Mouse (Mus musculus) heart, postnatal 0 days (tissue): ENCODE results near the gene Nfic. TPM values are rescaled to one million over a fixed set of nuclear protein-coding genes. Genes with fewer than 3 reads are reported as not detected.

Source experiments
- ATAC-seq: fragments of 200-750 bp; cut with Nextera tagmentation; 2 replicates; pipeline ENCODE4 v1.8.0; 2017; ENCODE audit warnings: low read depth, moderate number of reproducible peaks, moderate library complexity; ENCODE audit not compliant: insufficient read depth
- DNase-seq: peaks from one replicate; pipeline ENCODE4 v3.0.0-alpha.2; 2016; ENCODE audit warnings: low spot score
- H3K27ac ChIP-seq: fragments of 300-500 bp; sonication (generic); 2 replicates; pipeline ENCODE4 v1.5.1; 2014; ENCODE audit warnings: low read depth, mild to moderate bottlenecking
- H3K27me3 ChIP-seq: fragments of 300-500 bp; sonication (generic); 2 replicates; pipeline ENCODE4 v1.6.1; 2014; ENCODE audit warnings: low read length, mixed read lengths; ENCODE audit not compliant: control insufficient read depth, insufficient read depth
- H3K36me3 ChIP-seq: fragments of 300-500 bp; sonication (generic); replicated peaks from 2 replicates; pipeline ENCODE4 v1.6.1; 2014; ENCODE audit warnings: low read length, mixed read lengths; ENCODE audit not compliant: control insufficient read depth, insufficient read depth
- H3K4me1 ChIP-seq: fragments of 300-500 bp; sonication (generic); 2 replicates; pipeline ENCODE4 v1.6.1; 2014; ENCODE audit warnings: antibody characterized with exemption; ENCODE audit not compliant: control insufficient read depth, insufficient read depth
- H3K4me2 ChIP-seq: fragments of 300-500 bp; sonication (generic); 2 replicates; pipeline ENCODE4 v1.6.1; 2014; ENCODE audit warnings: low read depth, mild to moderate bottlenecking, low read length, moderate library complexity
- H3K4me3 ChIP-seq: fragments of 300-500 bp; sonication (generic); 2 replicates; pipeline ENCODE4 v1.5.1; 2014; ENCODE audit warnings: low read depth, low read length
- H3K9ac ChIP-seq: fragments of 300-500 bp; sonication (generic); replicated peaks from 2 replicates; pipeline ENCODE4 v1.6.1; 2014; ENCODE audit warnings: low read depth, low read length, mixed read lengths
- H3K9me3 ChIP-seq: fragments of 300-500 bp; sonication (generic); replicated peaks from 2 replicates; pipeline ENCODE4 v1.6.1; 2016; ENCODE audit warnings: low read length; ENCODE audit not compliant: control insufficient read depth
- CTCF ChIP-seq: IDR thresholded peaks from 2 replicates; pipeline ENCODE4 v1.5.1; 2016; ENCODE audit warnings: antibody characterized with exemption, control low read depth, low read depth
- EP300 ChIP-seq: IDR thresholded peaks from 2 replicates; pipeline ENCODE4 v1.6.1; 2016; ENCODE audit warnings: antibody characterized with exemption, low read depth
- WGBS: fragments of 180-500 bp; shearing (Covaris S2); extraction: QIAGEN DNeasy Blood & Tissue Kit; methylation state at CpG from one replicate; pipeline ENCODE4 v1.1.7; 2014; 5-methylcytosine and 5-hydroxymethylcytosine counted together
- polyA plus RNA-seq: library from polyadenylated mRNA; unstranded; fragments of >200 nt; fragmentation: Nextera tagmentation; extraction: Ambion mirVana; gene quantifications from 2 replicates; pipeline ENCODE4 v1.2.1, GENCODE M21; 2015
- total RNA-seq: library from RNA; depleted of rRNA; stranded (reverse); fragments of >200 nt; gene quantifications from 2 replicates; pipeline ENCODE4 v1.2.3, GENCODE M21; 2014; ENCODE audit warnings: low replicate concordance

Gene Nfic
- total and polyA plus RNA-seq, 2 experiments from 2014 or later = 47.6 to 73.7 TPM

DNA sequence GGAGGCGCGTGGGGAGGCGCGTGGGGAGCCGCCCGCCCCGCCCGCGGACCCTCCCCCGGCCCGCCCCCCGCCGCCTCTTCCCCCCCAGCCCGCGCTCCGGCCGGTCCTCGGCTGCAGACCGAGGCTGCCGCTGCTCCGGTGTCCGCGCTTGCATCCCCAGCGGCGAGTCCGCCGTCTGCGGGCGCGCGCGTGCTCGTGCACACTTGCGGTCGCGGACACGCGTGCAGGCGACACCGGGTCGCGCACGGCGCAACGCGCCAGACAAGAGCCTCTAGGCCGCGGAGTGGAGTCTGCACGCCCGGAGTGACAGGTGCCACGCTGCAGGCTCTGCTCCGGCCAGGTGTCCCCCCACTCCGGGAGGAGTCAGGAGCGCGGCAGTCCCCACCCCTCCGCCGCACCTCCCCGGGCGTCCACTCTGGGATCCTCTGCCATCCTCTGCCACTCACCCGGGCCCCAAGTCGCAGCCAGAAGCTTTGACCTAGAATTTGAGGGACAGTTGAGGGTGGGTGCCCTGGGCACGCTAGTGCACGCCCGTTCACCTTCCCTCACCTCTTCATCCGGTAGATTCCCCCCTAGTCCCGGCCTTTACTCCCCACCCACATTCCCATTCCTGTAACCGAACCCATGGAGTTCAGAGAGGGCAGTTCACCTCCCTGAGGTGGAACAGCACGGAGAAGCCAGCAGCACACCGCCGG lies 24.5 kb downstream of the Nfic start:
- ATAC-seq (peak; percentile 1; the same call in 1 of the 2 replicates), DNase-seq (no peak)
- Histone ChIP-seq H3K9me3 (no peaks in the 10 kb centered on the region), H3K4me1 (peaks cover 18% of the 10 kb centered on the region), H3K4me3 (peak overlapping the region; percentile 88), H3K9ac (peak overlapping the region; percentile 88), H3K36me3 (no peaks in the 10 kb centered on the region), H3K4me2 (peak overlapping the region; percentile 67), H3K27me3 (no peaks in the 10 kb centered on the region), H3K27ac (peak overlapping the region; percentile 99)
- WGBS = 3% methylated on average over 36 of the region's 70 CpGs
- TF ChIP-seq EP300 (no peak), CTCF (no peak)

DNA sequence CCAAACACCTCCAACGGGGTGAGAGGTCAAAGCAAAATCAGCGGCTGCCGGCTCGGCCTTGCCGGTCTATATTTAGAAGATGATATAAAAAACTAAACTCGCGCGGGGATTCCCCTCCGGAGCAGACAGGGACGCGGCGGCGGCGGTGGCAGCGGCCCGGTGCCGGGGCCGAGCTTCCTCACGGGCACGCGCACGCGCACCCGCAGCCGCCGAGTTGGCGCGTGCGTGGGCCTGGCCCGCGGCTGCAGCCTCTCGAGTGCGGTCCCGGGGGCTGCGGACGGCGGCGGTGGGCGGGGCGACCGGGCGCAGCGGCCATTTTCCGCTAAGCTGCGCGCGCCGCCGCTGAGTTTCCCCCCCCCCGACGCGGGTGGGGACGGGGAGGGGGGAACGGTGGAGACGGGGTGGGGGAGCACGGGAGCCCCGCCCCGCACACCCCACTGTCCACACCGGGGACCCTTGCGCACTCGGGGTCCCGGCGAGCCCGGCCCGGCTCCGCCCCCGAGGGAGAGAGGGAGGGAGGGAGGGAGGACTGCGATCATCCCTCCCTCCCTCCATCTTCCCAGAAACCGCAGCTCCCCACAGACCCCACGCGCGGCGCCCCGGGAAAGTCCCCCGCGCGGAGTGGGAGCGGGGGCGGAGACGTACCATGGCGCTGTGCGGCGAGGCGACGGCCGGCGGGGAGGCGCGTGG lies 25.1 kb downstream of the Nfic start:
- peak overlapping the region; percentile 99 for H3K27ac ChIP-seq
- H3K9ac ChIP-seq = peak overlapping the region; percentile 88
- H3K4me3 ChIP-seq = peak overlapping the region; percentile 88
- peak; percentile 55 for ATAC-seq
- under 1% methylated on average over 57 of the region's 89 CpGs for WGBS
- TF ChIP-seq CTCF = no peak
- no peak for TF ChIP-seq EP300
- H3K27me3 ChIP-seq = no peaks in the 10 kb centered on the region
- H3K4me1 ChIP-seq = peaks cover 25% of the 10 kb centered on the region
- no peaks in the 10 kb centered on the region for H3K36me3 ChIP-seq
- DNase-seq = peak; percentile 89
- peak overlapping the region; percentile 67 for H3K4me2 ChIP-seq
- no peaks in the 10 kb centered on the region for H3K9me3 ChIP-seq

DNA sequence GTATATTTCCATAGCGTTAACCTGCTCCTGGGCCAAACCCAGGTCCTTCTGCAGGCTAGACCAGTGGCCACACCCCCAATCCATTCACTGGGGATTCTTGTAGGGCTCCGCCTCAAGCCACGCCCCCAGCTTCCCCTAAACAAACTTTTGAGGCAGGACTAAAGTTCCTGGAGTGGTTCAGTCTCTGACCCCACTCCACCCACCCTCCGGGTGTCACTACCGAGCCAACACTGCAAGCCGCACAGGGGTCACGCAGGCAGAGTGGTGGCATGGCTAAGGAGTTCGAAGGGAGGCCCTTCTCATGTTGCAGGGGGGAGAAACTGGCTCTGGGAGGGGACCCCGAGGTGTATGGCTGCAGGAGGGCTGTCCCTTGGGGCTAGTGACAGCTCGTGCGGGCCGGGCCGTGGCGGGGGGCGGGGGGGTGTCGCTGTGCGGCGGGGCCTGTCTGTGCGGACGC lies 25.8 kb downstream of the Nfic start:
- peak overlapping the region; percentile 88 for H3K4me3 ChIP-seq
- 0% methylated on average over 20 of the region's 20 CpGs for WGBS
- no peaks in the 10 kb centered on the region for H3K36me3 ChIP-seq
- peak overlapping the region; percentile 67 for H3K4me2 ChIP-seq
- TF ChIP-seq CTCF (no peak), EP300 (no peak)
- peak; percentile 27 for ATAC-seq
- H3K9me3 ChIP-seq = no peaks in the 10 kb centered on the region
- peak overlapping the region; percentile 99 for H3K27ac ChIP-seq
- H3K4me1 ChIP-seq = peaks cover 31% of the 10 kb centered on the region
- DNase-seq = peak; percentile 87
- H3K27me3 ChIP-seq = no peaks in the 10 kb centered on the region
- H3K9ac ChIP-seq = peak overlapping the region; percentile 88

DNA sequence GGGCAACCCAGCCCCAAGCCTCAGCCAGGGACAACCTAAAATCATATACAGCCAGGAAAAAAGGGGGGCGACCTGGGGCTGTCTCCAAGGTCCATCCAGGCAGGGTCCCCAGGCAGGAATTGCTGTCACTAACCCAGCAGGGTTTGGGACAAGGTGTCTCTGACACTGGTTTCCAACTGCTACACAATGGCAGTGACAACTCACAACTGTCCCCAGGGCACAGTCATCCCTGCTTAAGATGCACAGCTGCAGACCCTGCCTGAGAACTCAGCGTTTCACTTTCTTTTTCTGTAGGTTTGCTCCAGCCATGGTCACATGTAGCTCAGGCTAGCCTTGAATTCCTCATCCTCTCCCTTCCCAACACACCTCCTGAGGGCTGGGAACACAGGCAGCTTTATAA lies 26.3 kb downstream of the Nfic start:
- H3K9ac ChIP-seq = no peak overlapping the region
- no peak overlapping the region for H3K4me2 ChIP-seq
- H3K36me3 ChIP-seq = no peaks in the 10 kb centered on the region
- H3K9me3 ChIP-seq = no peaks in the 10 kb centered on the region
- ATAC-seq (no peak), DNase-seq (no peak)
- peaks cover 31% of the 10 kb centered on the region for H3K4me1 ChIP-seq
- H3K27me3 ChIP-seq = no peaks in the 10 kb centered on the region
- 43% methylated on average over 2 of the region's 2 CpGs for WGBS
- TF ChIP-seq CTCF (no peak), EP300 (no peak)
- H3K4me3 ChIP-seq = peak overlapping the region; percentile 88; the same call in 1 of the 2 replicates
- H3K27ac ChIP-seq = peak overlapping the region; percentile 99

DNA sequence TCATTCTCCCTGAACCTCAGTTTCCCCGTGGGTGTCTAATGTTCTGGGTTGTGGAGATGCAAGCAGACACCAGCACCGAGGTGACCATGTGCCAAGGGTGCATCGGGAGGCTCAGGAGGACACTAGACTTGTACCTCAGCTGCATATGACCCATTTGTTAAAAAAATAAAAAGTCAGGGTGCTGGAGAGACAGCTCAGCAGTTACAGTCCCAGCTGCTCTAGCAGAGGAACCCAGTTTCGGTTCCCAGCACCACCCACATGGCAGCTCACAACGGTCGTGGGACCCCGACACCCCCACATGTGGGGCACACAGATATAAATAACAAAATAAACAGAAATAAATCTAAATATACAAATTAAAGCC lies 26.9 kb downstream of the Nfic start:
- Histone ChIP-seq H3K9ac (no peak overlapping the region), H3K4me2 (no peak overlapping the region), H3K9me3 (no peaks in the 10 kb centered on the region), H3K27ac (no peak overlapping the region), H3K36me3 (no peaks in the 10 kb centered on the region), H3K27me3 (no peaks in the 10 kb centered on the region), H3K4me1 (peaks cover 26% of the 10 kb centered on the region), H3K4me3 (no peak overlapping the region)
- ATAC-seq (no peak), DNase-seq (no peak)
- 89% methylated on average over 7 of the region's 7 CpGs for WGBS
- TF ChIP-seq CTCF = no peak
- TF ChIP-seq EP300 = no peak
